Mouse (Mus musculus) Patski (cell line): ENCODE results near the gene H2al1e. TPM values are rescaled to one million over a fixed set of nuclear protein-coding genes. Genes with fewer than 3 reads are reported as not detected.
"Not testable (repeated sequence)": the region's sequence is repeated elsewhere in the genome, so short reads cannot be mapped to it uniquely, and the experiment has no call there.

ENCODE experiments used
- ATAC-seq: fragments of 100-300 bp; one replicate; pipeline ENCODE4 v1.8.0; 2021
- CTCF ChIA-PET: fragments of 350-600 bp; sonication (Branson Sonifier 250); formaldehyde crosslinking; loops from one replicate; lab custom pipeline; 2022; ENCODE audit warnings: inconsistent platforms; lab: Charles Lee
- POLR2A ChIA-PET: fragments of 350-600 bp; sonication (Branson Sonifier 250); formaldehyde crosslinking; loops from one replicate; lab custom pipeline; 2022; ENCODE audit warnings: antibody characterized with exemption, inconsistent platforms; lab: Charles Lee
- DNase-seq: peaks from one replicate; pipeline ENCODE4 v3.0.0-alpha.2; 2011; ENCODE audit warnings: low read depth, low spot score
- H3K27me3 ChIP-seq: fragments of 371-371 bp; one replicate; pipeline ENCODE4 v1.5.1; 2021
- CTCF ChIP-seq: fragments of 100-300 bp; IDR thresholded peaks from one replicate; pipeline ENCODE4 v1.5.1; 2021
- in situ Hi-C: fragments of 300-500 bp; cut with MboI; formaldehyde crosslinking; loops from 3 replicates; pipeline ENCODE4 v1.11.1; 2018; ENCODE audit warnings: low pct_unique_long_range_greater_than_20kb, mixed read lengths
- polyA plus RNA-seq: library from polyadenylated mRNA; unstranded; gene quantifications from one replicate; pipeline ENCODE4 v1.2.3, GENCODE M21; 2021

Gene H2al1e
- polyA plus RNA-seq, 1 experiment from 2014 or later, result not detected

DNA sequence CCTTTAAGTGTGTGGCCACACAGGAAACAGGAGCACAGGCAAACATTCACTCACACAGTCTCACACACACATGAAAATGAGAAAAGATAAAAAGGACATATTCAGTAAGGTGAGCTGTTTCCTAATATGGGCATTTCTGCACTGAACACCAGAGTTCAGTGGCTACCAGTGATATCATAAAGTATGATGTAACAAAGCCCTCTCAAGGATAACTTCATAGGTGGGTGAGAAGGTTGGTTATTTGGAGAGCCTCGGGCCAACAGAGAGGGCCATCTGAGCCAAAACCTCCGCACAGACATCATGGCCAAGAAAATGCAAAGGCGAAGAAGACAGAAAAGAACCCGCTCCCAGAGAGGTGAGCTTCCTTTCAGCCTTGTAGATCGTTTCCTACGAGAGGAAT is 9.5 kb downstream of the H2al1e start, which contains the start of gene H2al1h:
Gene H2al1h, plus strand, starts transcription at position 301 of the 400 bp plus-strand sequence.
- DNase-seq, in situ Hi-C loops, POLR2A ChIA-PET, H3K27me3 ChIP-seq, ATAC-seq, CTCF ChIA-PET: not testable (repeated sequence)

DNA sequence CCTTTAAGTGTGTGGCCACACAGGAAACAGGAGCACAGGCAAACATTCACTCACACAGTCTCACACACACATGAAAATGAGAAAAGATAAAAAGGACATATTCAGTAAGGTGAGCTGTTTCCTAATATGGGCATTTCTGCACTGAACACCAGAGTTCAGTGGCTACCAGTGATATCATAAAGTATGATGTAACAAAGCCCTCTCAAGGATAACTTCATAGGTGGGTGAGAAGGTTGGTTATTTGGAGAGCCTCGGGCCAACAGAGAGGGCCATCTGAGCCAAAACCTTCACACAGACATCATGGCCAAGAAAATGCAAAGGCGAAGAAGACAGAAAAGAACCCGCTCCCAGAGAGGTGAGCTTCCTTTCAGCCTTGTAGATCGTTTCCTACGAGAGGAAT is 12.6 kb downstream of the H2al1e start, which contains the start of gene H2al1i:
Gene H2al1i, plus strand, starts transcription at position 301 of the 400 bp plus-strand sequence.
- in situ Hi-C loops, CTCF ChIA-PET, DNase-seq, ATAC-seq, H3K27me3 ChIP-seq, POLR2A ChIA-PET: not testable (repeated sequence)

DNA sequence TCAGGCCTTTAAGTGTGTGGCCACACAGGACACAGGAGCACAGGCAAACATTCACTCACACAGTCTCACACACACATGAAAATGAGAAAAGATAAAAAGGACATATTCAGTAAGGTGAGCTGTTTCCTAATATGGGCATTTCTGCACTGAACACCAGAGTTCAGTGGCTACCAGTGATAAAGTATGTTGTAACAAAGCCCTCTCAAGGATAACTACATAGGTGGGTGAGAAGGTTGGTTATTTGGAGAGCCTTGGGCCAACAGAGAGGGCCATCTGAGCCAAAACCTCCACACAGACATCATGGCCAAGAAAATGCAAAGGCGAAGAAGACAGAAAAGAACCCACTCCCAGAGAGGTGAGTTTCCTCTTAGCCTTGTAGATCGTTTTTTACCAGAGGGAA is 15.8 kb downstream of the H2al1e start, which contains the start of gene H2al1j:
Gene H2al1j, plus strand, starts transcription at position 301 of the 400 bp plus-strand sequence.
- CTCF ChIA-PET, H3K27me3 ChIP-seq, DNase-seq, ATAC-seq, in situ Hi-C loops: not testable (repeated sequence)
- POLR2A ChIA-PET, result interaction anchor here (0.7 kb wide), 1 partner anchor 37 kb away, joined by 3 read pairs; no protein-coding TSS in a partner anchor

DNA sequence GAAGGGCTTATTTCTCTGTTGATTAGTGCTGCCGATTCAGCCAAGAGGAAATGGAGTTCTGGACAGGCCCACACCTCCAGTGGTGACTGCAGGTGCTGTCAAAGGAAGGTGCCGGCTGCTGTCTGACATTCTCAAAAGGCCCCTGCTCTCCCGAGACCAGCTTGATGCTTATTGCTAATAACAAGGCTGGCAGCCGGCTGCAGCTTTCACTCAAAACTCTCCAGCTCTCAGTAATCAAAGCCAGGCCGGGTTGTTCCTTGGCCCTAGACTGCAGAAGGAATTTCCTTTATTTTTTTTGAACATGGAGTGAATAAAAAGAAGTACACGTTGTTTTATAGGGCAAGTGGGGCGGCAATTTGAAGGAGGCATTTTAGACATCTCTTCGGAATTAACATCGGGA is 34.0 kb downstream of the H2al1e start:
- ATAC-seq (no peak), DNase-seq (no peak)
- peaks cover 16% of the 10 kb centered on the region for H3K27me3 ChIP-seq
- in situ Hi-C loops, result no loop called here
- CTCF ChIA-PET, result interaction anchor here (1.1 to 1.7 kb wide), 2 partner anchors 12 to 17 kb away, joined by 3 to 5 read pairs; no protein-coding TSS in a partner anchor
- POLR2A ChIA-PET, result no interaction called here
- no peak for TF ChIP-seq CTCF

DNA sequence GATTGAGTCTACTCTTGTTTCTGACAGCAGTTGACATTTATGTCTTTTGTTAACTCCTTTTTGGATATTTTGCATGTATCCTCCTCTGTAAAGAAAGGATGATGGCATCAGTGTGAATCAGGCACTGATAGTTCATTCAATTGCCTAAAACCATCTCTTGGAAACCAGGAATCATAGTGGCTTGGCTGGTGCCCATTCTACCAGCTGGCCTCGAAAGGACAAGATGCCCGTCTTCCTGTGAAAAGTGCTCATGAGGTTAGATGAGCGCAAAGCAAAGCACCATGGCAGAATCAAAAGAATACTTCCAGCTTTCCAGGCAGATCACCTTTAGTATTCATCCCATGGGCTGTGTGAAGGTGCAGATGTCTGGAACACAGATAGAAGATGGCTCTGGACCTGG is 35.0 kb downstream of the H2al1e start:
- ATAC-seq, result no peak
- DNase-seq, result no peak
- POLR2A ChIA-PET, result no interaction called here
- in situ Hi-C loops, result no loop called here
- no peak for TF ChIP-seq CTCF
- peaks cover 16% of the 10 kb centered on the region for H3K27me3 ChIP-seq
- CTCF ChIA-PET, result interaction anchor here (1.0 to 1.7 kb wide), 2 partner anchors 10 to 16 kb away, joined by 3 read pairs; no protein-coding TSS in a partner anchor

DNA sequence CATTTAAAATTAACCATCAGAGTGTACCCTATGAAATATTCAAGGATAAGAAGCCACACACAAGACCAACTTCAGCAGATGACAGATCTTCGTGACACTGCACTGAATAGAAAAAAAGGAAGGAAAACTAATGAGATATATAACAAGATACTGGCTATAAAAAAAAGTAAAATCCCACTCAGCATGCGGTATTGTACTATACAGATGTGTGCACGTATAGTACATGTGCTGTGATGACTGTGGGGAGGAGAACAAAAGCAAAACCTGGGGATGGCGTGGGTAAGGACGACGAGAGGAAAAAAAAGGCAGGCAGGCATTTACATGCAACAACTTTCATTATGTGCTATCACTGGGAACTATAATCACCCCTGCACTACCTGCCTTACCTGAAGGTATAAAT is 49.1 kb downstream of the H2al1e start:
- ATAC-seq, result no peak
- no peak for DNase-seq
- in situ Hi-C loops, result no loop called here
- peaks cover 28% of the 10 kb centered on the region for H3K27me3 ChIP-seq
- ChIA-PET POLR2A (no interaction called here), CTCF (no interaction called here)
- no peak for TF ChIP-seq CTCF

DNA sequence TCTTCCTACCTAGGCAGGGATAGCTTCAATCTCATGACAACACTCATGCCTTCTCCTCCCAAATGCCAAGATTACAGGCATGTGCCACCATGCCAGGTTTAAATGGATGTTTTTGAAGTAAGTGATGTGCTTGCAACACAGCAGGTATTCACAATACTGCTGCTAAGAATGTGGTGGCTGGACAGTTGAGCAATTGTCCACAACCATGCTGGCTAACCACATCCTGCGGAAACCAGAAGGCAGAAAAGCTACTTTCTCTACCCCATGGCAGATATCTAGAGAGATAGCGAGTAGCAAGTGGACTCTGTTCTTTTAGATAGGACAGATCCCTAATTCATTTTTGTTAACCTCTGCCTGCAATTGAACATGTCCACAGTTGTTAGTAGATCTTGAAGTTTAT is 49.5 kb downstream of the H2al1e start:
- no peak for TF ChIP-seq CTCF
- peaks cover 28% of the 10 kb centered on the region for H3K27me3 ChIP-seq
- ChIA-PET POLR2A (no interaction called here), CTCF (no interaction called here)
- no peak for ATAC-seq
- DNase-seq, result no peak
- in situ Hi-C loops, result no loop called here

Other genes starting within 250 kb of the H2al1e start
- gene H2al1a, start 12.7 kb upstream of the H2al1e start, polyA plus RNA-seq, result not detected
- gene H2al1b, start 9.5 kb upstream of the H2al1e start, polyA plus RNA-seq, result not detected
- gene H2al1c, start 6.3 kb upstream of the H2al1e start, polyA plus RNA-seq, result not detected
- not detected for gene H2al1d, start 3.1 kb upstream of the H2al1e start, polyA plus RNA-seq
- gene H2al1f, start 3.2 kb downstream of the H2al1e start, polyA plus RNA-seq, result not detected
- not detected for gene H2al1g, start 6.3 kb downstream of the H2al1e start, polyA plus RNA-seq
- gene H2al1h, start 9.6 kb downstream of the H2al1e start, polyA plus RNA-seq, result not detected
- gene H2al1i, start 12.7 kb downstream of the H2al1e start, polyA plus RNA-seq, result not detected
- not detected for gene H2al1j, start 15.9 kb downstream of the H2al1e start, polyA plus RNA-seq